Mouse (Mus musculus) cerebellum, adult 9-10 months (tissue): Measurements from ENCODE around the gene Gm44579.

ENCODE experiments used
- DNase-seq: peaks from one replicate; pipeline ENCODE4 v3.0.0; 2022

Gm44579 gene

GRCm38 (mm10) chr15:98220877-98221276 is at the start of gene Gm44579, which contains the start of gene Olfr287:
TSS of gene Gm44579 (minus strand) at chr15:98220977.
TSS of gene Olfr287 (minus strand) at chr15:98221056.
- DNase-seq: peak; percentile 4

GRCm38 (mm10) chr15:98257776-98258175 is 37.0 kb upstream of the Gm44579 start:
- DNase-seq: no peak

DNA sequence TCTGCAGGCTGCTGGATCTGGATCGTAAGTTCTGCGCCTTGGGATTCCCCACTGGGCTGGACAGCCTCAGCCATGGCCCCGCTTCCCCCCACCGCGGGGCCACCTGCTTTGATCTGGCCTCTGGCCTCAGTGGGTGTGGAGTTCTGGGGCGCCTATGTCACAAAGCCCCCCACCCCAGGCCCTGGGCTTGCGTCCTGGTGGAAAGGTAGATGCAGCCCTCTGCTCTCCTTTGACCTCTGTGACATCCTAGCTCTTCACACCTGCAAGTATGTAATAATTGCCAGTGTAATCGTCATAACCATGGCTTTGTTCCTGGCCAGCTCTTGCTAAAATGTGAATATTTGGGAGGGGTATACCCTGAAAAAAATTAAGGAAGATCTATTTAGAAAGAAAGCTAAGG is 36.4 kb upstream of the Gm44579 start, which contains the start of gene H1fnt:
H1fnt (minus strand) TSS at position 101 of the 400 bp plus-strand sequence.
- no peak for DNase-seq

DNA sequence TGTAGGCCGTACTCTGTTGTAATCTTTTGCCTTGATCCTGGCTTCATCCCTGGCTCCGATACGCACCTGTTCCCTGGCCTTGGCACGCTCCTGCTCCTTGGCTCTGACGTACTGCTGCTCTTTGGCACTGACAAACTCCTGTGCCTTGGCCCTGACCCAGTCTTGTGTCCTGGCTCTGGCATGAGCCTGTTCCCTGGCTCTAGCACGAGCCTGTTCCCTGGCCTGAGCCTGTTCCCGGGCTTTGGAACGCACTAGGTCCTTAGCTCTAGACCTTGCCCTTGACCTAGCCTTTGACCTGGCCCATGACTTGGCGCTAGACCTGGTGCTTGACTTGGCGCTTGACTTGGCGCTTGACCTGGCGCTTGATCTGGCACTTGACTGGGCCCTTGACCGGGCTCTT is 35.5 kb upstream of the Gm44579 start:
- DNase-seq: peak; percentile 39

DNA sequence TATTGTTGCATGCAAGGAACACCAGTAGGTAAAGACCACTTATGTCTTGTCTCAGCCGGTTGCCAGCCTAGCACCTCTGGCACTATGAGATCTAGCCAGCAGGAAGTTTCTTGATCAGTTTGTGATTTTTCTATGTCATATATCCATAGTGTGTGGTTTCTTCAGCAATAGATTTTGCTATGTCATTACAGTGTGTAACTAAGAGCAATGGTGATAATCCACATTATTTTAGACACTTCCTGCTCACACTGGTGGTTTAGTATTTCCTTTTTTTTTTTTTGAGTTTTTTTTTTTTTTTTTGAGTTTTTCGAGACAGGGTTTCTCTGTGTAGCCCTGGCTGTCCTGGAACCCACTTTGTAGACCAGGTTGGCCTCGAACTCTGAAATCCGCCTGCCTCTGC is 14.7 kb upstream of the Gm44579 start:
- DNase-seq: no peak

GRCm38 (mm10) chr15:98234350-98234749 is 13.6 kb upstream of the Gm44579 start, which contains the start of gene Olfr286:
TSS of gene Olfr286 (minus strand) at chr15:98234450.
- DNase-seq: no peak

GRCm38 (mm10) chr15:98226096-98226495 is 5.3 kb upstream of the Gm44579 start:
- DNase-seq: no peak

GRCm38 (mm10) chr15:98225610-98226009 is 4.8 kb upstream of the Gm44579 start:
- DNase-seq: no peak

DNA sequence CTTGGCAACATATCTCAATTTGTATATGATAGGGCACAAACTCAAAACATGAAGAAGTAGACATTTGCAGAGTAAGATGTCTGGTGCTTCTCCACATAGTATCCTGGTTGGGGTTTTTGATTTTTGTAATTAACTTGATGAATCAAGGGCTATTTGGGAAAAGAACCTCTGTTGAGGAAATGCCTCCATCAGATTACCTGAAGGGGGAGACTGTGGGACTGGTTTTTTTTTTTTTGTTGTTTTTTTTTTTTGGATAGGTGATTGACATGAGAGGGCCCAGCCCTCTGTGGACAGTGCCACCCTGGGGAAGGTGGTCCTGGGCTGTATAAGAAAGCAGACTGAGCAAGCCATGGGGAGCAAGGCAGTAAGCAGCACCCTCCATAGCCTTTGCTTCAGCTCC is 1.6 kb upstream of the Gm44579 start:
- DNase-seq: no peak

DNA sequence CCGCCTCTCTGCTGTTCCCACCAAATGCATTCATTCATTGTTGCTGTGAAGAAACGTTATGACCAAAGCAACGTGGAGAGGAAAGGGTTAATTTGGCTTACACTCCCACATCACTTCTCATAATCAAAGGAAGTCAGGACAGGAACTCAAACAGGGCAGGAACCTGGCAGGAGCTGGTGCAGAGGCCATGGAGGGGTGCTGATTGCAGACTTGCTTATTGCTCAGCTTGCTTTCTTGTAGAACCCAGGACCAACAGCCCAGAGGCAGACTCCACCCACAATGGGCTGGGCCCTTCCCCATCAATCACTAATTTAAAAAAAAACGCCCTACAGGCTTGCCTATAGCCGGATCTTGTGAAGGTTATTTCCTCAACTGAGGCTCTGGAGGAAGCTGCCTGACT is 6.6 kb downstream of the Gm44579 start:
- no peak for DNase-seq

- DNase-seq: no peak
Observed at GRCm38 (mm10) chr15:98213336-98213870, 7.4 kb downstream of the Gm44579 start.

DNA sequence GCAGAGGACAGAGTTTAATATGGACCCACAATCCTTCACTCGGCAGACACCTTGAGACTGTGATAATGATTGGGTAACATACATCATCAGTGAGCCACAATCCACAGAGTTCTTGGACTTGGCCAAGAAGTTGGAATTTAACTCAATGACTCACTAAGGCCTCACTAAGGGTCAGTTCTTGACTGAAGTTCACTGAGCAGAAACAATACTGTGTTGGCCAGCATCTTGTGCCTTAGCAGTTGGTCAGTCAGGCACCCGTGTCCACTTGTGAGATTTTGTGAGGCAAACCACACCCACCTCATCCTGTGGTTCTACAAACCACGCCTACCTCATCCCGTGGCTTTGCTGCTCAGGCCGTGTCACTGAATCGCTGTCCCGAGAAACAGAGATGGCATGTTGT is 11.1 kb downstream of the Gm44579 start:
- no peak for DNase-seq

DNA sequence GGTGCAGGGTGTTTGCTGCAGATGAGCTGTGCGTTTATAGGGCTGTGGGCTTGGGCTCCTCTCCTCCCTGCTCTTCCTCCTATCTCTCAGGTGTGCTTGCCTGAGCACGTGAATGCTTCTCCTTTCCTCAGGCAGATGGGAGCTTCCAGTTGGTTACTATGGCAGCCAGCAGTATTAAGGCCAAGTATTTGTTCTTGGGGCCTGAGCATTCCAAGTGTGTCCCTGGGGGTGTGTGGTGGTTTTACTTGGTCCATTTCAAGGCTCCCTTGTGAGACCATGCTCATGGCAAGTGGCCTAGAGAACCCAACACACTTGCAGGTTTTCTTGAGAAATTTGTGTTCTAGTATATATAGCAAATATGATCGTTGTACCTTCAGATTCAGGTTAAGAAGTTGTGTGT is 25.3 kb downstream of the Gm44579 start, which contains the start of gene Olfr288:
Olfr288 (minus strand) TSS at position 101 of the 400 bp plus-strand sequence.
- DNase-seq: no peak

- DNase-seq: no peak
Observed at GRCm38 (mm10) chr15:98184456-98184855, 36.3 kb downstream of the Gm44579 start.

DNA sequence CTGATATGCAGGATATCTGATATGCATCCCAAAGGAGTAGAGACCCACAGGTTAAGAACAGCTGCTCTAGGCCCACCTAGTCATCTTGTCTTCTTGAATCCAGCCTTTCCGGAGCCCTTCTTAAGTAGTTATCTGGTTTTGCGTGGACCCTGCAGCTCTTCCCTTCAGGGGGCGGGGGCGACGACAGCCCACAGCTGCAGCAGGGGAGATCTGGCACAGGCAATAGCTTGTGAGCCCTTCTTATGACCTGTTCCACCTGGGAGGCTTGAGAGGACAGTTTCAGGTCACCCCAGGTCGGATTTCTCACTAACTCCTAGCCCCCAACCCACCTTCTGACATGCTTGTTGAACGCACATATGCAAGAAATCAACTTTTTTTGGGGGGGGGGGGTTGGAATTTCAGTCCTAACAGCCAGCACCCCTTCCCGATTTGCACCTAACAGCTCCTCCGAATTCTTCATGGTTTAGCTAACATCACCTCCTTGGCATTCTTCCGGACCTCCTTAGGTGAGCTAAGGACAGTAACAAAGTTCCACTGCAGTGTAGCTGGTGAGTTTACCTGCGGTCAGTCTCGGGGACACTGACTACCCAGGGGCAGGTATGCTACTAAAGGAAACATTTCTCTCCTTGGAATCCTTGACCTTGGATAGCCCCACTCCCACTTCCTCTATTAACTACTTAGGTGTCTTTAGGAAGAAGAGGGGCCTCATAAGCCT is 38.8 kb downstream of the Gm44579 start:
- peak; percentile 63 for DNase-seq

GRCm38 (mm10) chr15:98181132-98181711 is 39.6 kb downstream of the Gm44579 start:
- DNase-seq: peak; percentile 99

GRCm38 (mm10) chr15:98180567-98181131 is 40.1 kb downstream of the Gm44579 start:
- DNase-seq: no peak

- DNase-seq: no peak
Observed at GRCm38 (mm10) chr15:98177320-98177719, 43.5 kb downstream of the Gm44579 start.

DNA sequence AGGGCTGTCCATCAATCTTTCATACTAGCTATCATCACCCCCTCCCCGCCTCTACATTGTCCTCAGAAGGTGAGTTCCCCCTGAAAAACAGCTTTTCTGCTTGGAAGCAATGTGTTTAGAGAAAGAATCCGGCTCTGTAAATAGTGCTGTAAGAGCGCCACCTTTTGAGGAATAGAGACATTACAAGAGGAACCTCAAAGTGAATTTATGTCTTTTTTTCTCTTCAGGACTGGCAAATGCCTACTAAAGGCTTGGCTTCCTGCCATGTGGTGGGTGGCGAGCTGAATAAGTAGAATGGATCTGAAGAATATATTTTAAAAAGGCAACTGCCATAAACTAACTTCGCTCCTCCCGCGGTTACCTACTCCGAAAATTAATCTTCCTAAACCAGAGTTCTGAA is 47.0 kb downstream of the Gm44579 start:
- DNase-seq: peak; percentile 83

DNA sequence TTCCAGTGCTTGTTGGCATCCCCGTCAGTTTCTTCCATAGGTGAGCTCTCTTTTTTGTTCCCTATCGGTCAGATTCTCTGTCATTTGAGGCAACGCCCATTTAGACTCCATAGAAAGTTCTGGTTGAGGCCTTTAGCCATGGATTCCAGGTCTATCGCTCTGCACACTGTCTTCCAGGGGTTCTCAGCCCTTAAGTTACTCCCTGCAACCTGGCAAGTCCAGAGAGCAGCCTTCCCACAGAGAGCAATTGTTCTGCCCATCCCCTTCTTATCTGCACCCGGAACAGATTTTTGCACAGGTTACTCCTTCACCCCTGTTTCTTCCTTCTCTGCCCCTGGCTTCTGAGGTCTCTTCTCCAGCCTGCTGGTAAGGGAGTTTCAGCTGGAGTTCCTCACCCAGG is 48.7 kb downstream of the Gm44579 start:
- DNase-seq: no peak

- DNase-seq: no peak
Observed at GRCm38 (mm10) chr15:98170917-98171316, 49.9 kb downstream of the Gm44579 start.

DNA sequence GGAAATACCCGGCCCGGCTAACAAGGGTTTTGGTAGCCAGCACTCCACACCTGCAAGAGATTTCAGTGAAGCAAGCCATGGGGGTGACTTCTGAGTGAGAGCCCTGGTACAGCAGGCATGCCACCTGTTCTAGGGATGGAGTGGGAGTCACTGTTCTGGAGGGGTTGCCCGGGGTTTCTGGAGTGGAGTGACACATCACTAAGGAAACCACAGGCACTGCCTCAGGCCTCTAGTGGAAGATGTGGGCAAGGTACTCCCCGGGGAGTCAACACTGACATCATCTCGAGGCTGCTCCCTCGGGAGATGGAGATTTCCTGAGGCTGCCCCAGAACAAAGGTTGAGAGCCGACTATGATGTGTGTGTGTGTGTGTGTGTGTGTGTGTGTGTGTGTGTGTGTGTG is 50.4 kb downstream of the Gm44579 start:
- no peak for DNase-seq

- DNase-seq: no peak
Observed at GRCm38 (mm10) chr15:98168622-98169004, 52.2 kb downstream of the Gm44579 start.
